Mouse (Mus musculus): ENCODE measurements around the gene Nfyb. TPM values are rescaled to one million over a fixed set of nuclear protein-coding genes. Genes with fewer than 3 reads are reported as not detected.

Gene Nfyb
- 42.0 and 50.6 TPM in 2 replicates for polyA plus RNA-seq (2015; fragmentation: Nextera tagmentation; extraction: Ambion mirVana)

- peak within 1 kb of the TSS; percentile 82 for H3K4me3 ChIP-seq
- peaks cover 37% of the 10 kb centered on the region for H3K4me1 ChIP-seq (replicated peaks)
- H3K27ac ChIP-seq (replicated peaks), result peak within 1 kb of the TSS; percentile 100
- H3K9me3 ChIP-seq, result no peaks in the 10 kb centered on the region
- WGBS, result under 1% methylated on average over 54 of the region's 68 CpGs
- peak within 1 kb of the TSS; percentile 99 for H3K9ac ChIP-seq
- no peaks in the 10 kb centered on the region for H3K27me3 ChIP-seq
- peaks cover 19% of the 10 kb centered on the region for H3K36me3 ChIP-seq
- H3K4me2 ChIP-seq, result peak within 1 kb of the TSS; percentile 84
- peak; percentile 96 for ATAC-seq (ENCODE audit: low read depth)
Observed at GRCm38 (mm10) chr10:82763840-82764631, at the start of gene Nfyb. Gene Nfyb (minus strand): TSS chr10:82764144.

- peak overlapping the region; percentile 60 for H3K4me2 ChIP-seq
- H3K36me3 ChIP-seq, result no peaks in the 10 kb centered on the region
- H3K9me3 ChIP-seq, result no peaks in the 10 kb centered on the region
- H3K27ac ChIP-seq (replicated peaks), result no peak overlapping the region
- peak; percentile 71 for ATAC-seq (ENCODE audit: low read depth)
- WGBS, result 7% methylated on average over 37 of the region's 52 CpGs
- H3K9ac ChIP-seq, result peak overlapping the region; percentile 68
- no peaks in the 10 kb centered on the region for H3K27me3 ChIP-seq
- H3K4me1 ChIP-seq (replicated peaks), result peaks cover 19% of the 10 kb centered on the region; the same call in 1 of the 2 replicates
- H3K4me3 ChIP-seq, result peak overlapping the region; percentile 43
Observed at GRCm38 (mm10) chr10:82811855-82812431, 48.0 kb upstream of the Nfyb start.

- no peak overlapping the region for H3K27ac ChIP-seq (replicated peaks)
- ATAC-seq (ENCODE audit: low read depth), result no peak
- no peak overlapping the region for H3K9ac ChIP-seq
- H3K36me3 ChIP-seq, result no peaks in the 10 kb centered on the region
- H3K4me1 ChIP-seq (replicated peaks), result peaks cover 15% of the 10 kb centered on the region; the same call in 1 of the 2 replicates
- H3K9me3 ChIP-seq, result no peaks in the 10 kb centered on the region
- no peaks in the 10 kb centered on the region for H3K27me3 ChIP-seq
- WGBS, result 6% methylated on average over 3 of the region's 3 CpGs
- no peak overlapping the region for H3K4me2 ChIP-seq
- H3K4me3 ChIP-seq, result no peak overlapping the region
Observed at GRCm38 (mm10) chr10:82809352-82809751, 45.4 kb upstream of the Nfyb start.

- 75% methylated on average over 8 of the region's 8 CpGs for WGBS
- no peak overlapping the region for H3K27ac ChIP-seq (replicated peaks)
- no peak overlapping the region for H3K4me3 ChIP-seq
- H3K9me3 ChIP-seq, result no peaks in the 10 kb centered on the region
- ATAC-seq (ENCODE audit: low read depth), result no peak
- H3K27me3 ChIP-seq, result no peaks in the 10 kb centered on the region
- H3K36me3 ChIP-seq, result no peaks in the 10 kb centered on the region
- no peak overlapping the region for H3K9ac ChIP-seq
- no peak overlapping the region for H3K4me2 ChIP-seq
- peaks cover 10% of the 10 kb centered on the region; the same call in 1 of the 2 replicates for H3K4me1 ChIP-seq (replicated peaks)
Observed at GRCm38 (mm10) chr10:82808891-82809290, 44.9 kb upstream of the Nfyb start.

GRCm38 (mm10) chr10:82808155-82808554 is 44.2 kb upstream of the Nfyb start:
- Histone ChIP-seq H3K4me3 (no peak overlapping the region), H3K36me3 (no peaks in the 10 kb centered on the region), H3K27me3 (no peaks in the 10 kb centered on the region), H3K9ac (no peak overlapping the region), H3K9me3 (no peaks in the 10 kb centered on the region), H3K27ac (replicated peaks) (no peak overlapping the region), H3K4me2 (no peak overlapping the region), H3K4me1 (replicated peaks) (peaks cover 9% of the 10 kb centered on the region; the same call in 1 of the 2 replicates)
- WGBS, result 56% methylated on average over 6 of the region's 6 CpGs
- no peak for ATAC-seq (ENCODE audit: low read depth)

GRCm38 (mm10) chr10:82807238-82807637 is 43.3 kb upstream of the Nfyb start:
- Histone ChIP-seq H3K4me3 (no peak overlapping the region), H3K9ac (no peak overlapping the region), H3K27me3 (no peaks in the 10 kb centered on the region), H3K4me1 (replicated peaks) (peaks cover 9% of the 10 kb centered on the region; the same call in 1 of the 2 replicates), H3K4me2 (no peak overlapping the region), H3K36me3 (no peaks in the 10 kb centered on the region), H3K27ac (replicated peaks) (no peak overlapping the region), H3K9me3 (no peaks in the 10 kb centered on the region)
- no peak for ATAC-seq (ENCODE audit: low read depth)
- 67% methylated on average over 7 of the region's 7 CpGs for WGBS

GRCm38 (mm10) chr10:82806414-82806813 is 42.5 kb upstream of the Nfyb start:
- no peaks in the 10 kb centered on the region for H3K36me3 ChIP-seq
- ATAC-seq (ENCODE audit: low read depth), result no peak
- 85% methylated on average over 8 of the region's 8 CpGs for WGBS
- no peak overlapping the region for H3K4me2 ChIP-seq
- no peak overlapping the region for H3K9ac ChIP-seq
- no peaks in the 10 kb centered on the region for H3K9me3 ChIP-seq
- peaks cover 9% of the 10 kb centered on the region; the same call in 1 of the 2 replicates for H3K4me1 ChIP-seq (replicated peaks)
- H3K4me3 ChIP-seq, result no peak overlapping the region
- no peaks in the 10 kb centered on the region for H3K27me3 ChIP-seq
- no peak overlapping the region for H3K27ac ChIP-seq (replicated peaks)

GRCm38 (mm10) chr10:82805111-82805510 is 41.2 kb upstream of the Nfyb start:
- Histone ChIP-seq H3K4me1 (replicated peaks) (peaks cover 9% of the 10 kb centered on the region; the same call in 1 of the 2 replicates), H3K4me2 (no peak overlapping the region), H3K36me3 (no peaks in the 10 kb centered on the region), H3K9me3 (no peaks in the 10 kb centered on the region), H3K9ac (no peak overlapping the region), H3K27me3 (no peaks in the 10 kb centered on the region), H3K4me3 (no peak overlapping the region), H3K27ac (replicated peaks) (no peak overlapping the region)
- 85% methylated on average over 6 of the region's 6 CpGs for WGBS
- ATAC-seq (ENCODE audit: low read depth), result no peak

- WGBS, result 48% methylated on average over 3 of the region's 3 CpGs
- Histone ChIP-seq H3K27ac (replicated peaks) (no peak overlapping the region), H3K4me3 (no peak overlapping the region), H3K27me3 (no peaks in the 10 kb centered on the region), H3K9me3 (no peaks in the 10 kb centered on the region), H3K4me1 (replicated peaks) (peaks cover 8% of the 10 kb centered on the region; the same call in 1 of the 2 replicates), H3K9ac (no peak overlapping the region), H3K4me2 (no peak overlapping the region), H3K36me3 (no peaks in the 10 kb centered on the region)
- no peak for ATAC-seq (ENCODE audit: low read depth)
Observed at GRCm38 (mm10) chr10:82804396-82804795, 40.5 kb upstream of the Nfyb start.

GRCm38 (mm10) chr10:82800094-82800493 is 36.1 kb upstream of the Nfyb start:
- no peak overlapping the region for H3K9ac ChIP-seq
- H3K9me3 ChIP-seq, result no peaks in the 10 kb centered on the region
- H3K27me3 ChIP-seq, result no peaks in the 10 kb centered on the region; the same call in 1 of the 2 replicates
- peaks cover 5% of the 10 kb centered on the region for H3K4me1 ChIP-seq (replicated peaks)
- ATAC-seq (ENCODE audit: low read depth), result no peak
- H3K4me2 ChIP-seq, result no peak overlapping the region
- no peak overlapping the region for H3K27ac ChIP-seq (replicated peaks)
- H3K4me3 ChIP-seq, result no peak overlapping the region
- WGBS, result 79% methylated on average over 5 of the region's 5 CpGs
- no peaks in the 10 kb centered on the region for H3K36me3 ChIP-seq

- Histone ChIP-seq H3K27ac (replicated peaks) (no peak overlapping the region), H3K9ac (no peak overlapping the region), H3K4me3 (no peak overlapping the region), H3K27me3 (no peaks in the 10 kb centered on the region; the same call in 1 of the 2 replicates), H3K4me1 (replicated peaks) (peaks cover 7% of the 10 kb centered on the region), H3K9me3 (no peaks in the 10 kb centered on the region), H3K4me2 (no peak overlapping the region), H3K36me3 (no peaks in the 10 kb centered on the region)
- WGBS, result 63% methylated on average over 11 of the region's 11 CpGs
- no peak for ATAC-seq (ENCODE audit: low read depth)
Observed at GRCm38 (mm10) chr10:82798312-82798933, 34.5 kb upstream of the Nfyb start.

GRCm38 (mm10) chr10:82797119-82797491 is 33.2 kb upstream of the Nfyb start:
- Histone ChIP-seq H3K4me3 (no peak overlapping the region), H3K9me3 (no peaks in the 10 kb centered on the region), H3K9ac (no peak overlapping the region), H3K4me1 (replicated peaks) (peaks cover 7% of the 10 kb centered on the region), H3K27me3 (no peaks in the 10 kb centered on the region; the same call in 1 of the 2 replicates), H3K27ac (replicated peaks) (no peak overlapping the region), H3K36me3 (no peaks in the 10 kb centered on the region), H3K4me2 (no peak overlapping the region)
- no peak for ATAC-seq (ENCODE audit: low read depth)
- WGBS, result 92% methylated on average over 4 of the region's 4 CpGs
